ENCODE assay signal across 9 mouse cellular contexts in genomic region chr16:31209911-31210310, GRCm38 (mm10). TPM values are rescaled to one million over a fixed set of nuclear protein-coding genes. Genes with fewer than 3 reads are reported as not detected.
DNase-seq lines count a peak whose midpoint lies in the region; ATAC-seq lines count a peak whose summit lies in the region.
"Had no signal": no experiment of that assay in that cellular context is flagged by ENCODE, and none has a peak within 500 bp of the region (broad histone marks: within the 10 kb centered on the region; RNA-seq: fewer than 3 reads in every experiment).

No protein-coding gene starts in this region.

- no peaks in the 10 kb centered on the region for H3K27me3 ChIP-seq in splenic B cell, adult 2 months (ENCODE audit: control insufficient read depth, insufficient read depth, low read length, poor library complexity, severe bottlenecking)

- peak; percentile 10 to 12 for DNase-seq in right cerebral cortex, postnatal 10 days (ENCODE audit: low spot score in 2 of 2)
- no peak for DNase-seq in right cerebral cortex, postnatal 14 days
- peak; percentile 76 for DNase-seq in lung, postnatal 25 days (ENCODE audit: low spot score)
- DNase-seq in splenic B cell, adult 2 months (ENCODE audit: low read depth, low spot score) = peak; percentile 24
- no peak for DNase-seq in cerebellum, postnatal 14 days
- DNase-seq in urinary bladder, postnatal 14 days (ENCODE audit: low spot score) = no peak
- DNase-seq: layer of hippocampus, adult 9-11 months had no signal

- peak; percentile 80 for ATAC-seq in activated CD4-positive, CD25-positive, alpha-beta regulatory T cell, adult 4 months

- no peaks in the 10 kb centered on the region for H3K36me3 ChIP-seq in splenic B cell, adult 2 months (ENCODE audit: control insufficient read depth, insufficient read depth, low read length, poor library complexity, severe bottlenecking)
- H3K36me3 ChIP-seq: limb, embryonic 12.5 days had no signal

RNA-seq across cellular contexts. Expression of gene Acap2, which starts 8.9 kb away (rescaled TPM):
- 10 to 100 TPM; 12.5 to 16.5 TPM for polyA plus RNA-seq in activated CD4-positive, CD25-positive, alpha-beta regulatory T cell, adult 4 months (2017; shearing (Covaris generic))

Comparison
In these comparisons a context has a peak if more than half of its experiments do, and no peak if none do; other contexts are left out.
1. DNase-seq: peak in right cerebral cortex, postnatal 10 days (2 of 2), lung, postnatal 25 days (single experiment) and splenic B cell, adult 2 months (single experiment); none in right cerebral cortex, postnatal 14 days (single experiment), cerebellum, postnatal 14 days (0 of 2) and urinary bladder, postnatal 14 days (single experiment).